Mouse (Mus musculus): ENCODE measurements at regions not wholly inside any gene's neighbourhood (a gene's known extent, or its start where the extent isn't known, plus 50 kb on each side); places are given as distances from the start of the nearest gene placed in this dataset.

- DNase-seq = peak; percentile 11
Observed at GRCm38 (mm10) chrX:4136135-4136534, 60.2 kb upstream of the Btbd35f28 start.
